Mouse (Mus musculus): ENCODE measurements around the gene Dnajc17. TPM values are rescaled to one million over a fixed set of nuclear protein-coding genes. Genes with fewer than 3 reads are reported as not detected.

Dnajc17 gene
- total and polyA plus RNA-seq, 3 experiments, result 14.7 to 15.8 TPM; not detected in 1

DNA sequence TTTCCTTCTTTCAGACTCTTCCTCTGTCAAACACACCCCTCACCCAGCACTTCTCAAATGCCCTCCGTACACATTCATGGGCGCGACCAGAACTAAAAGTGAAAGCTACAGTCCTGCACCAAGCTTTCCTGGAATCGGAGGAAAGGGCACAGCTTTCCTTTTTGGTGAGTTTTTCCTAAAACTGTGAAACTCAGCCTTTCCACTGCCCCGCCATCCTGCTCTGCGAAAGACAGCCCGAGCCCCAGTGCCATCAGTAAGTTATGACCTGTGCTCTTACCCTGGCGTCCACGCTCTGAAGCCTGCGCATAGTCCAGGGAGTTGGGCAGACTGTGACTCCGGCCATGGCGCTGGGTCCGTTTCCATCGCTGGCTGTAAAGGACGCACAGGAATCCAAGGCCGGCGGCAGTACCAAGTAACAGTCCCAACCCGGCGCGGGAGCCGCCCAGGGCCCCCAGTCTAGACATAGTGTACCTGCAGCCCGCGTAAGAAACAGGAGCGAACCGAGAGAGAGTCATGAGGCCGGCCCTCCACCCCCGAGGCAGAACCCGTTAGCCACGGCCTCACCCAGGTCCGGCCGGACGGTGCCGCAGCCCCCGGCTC is 52.4 kb downstream of the Dnajc17 start:
- Histone ChIP-seq H3K79me2 (ENCODE audit: control insufficient read depth, insufficient read depth, low read length, poor library complexity) (peaks cover 12% of the 10 kb centered on the region), H3K27ac (ENCODE audit: control insufficient read depth, low read depth, low read length) (peak overlapping the region; percentile 81), H3K4me3 (ENCODE audit: control insufficient read depth in 1 of 2, insufficient read depth in 1 of 2, low read depth in 2 of 2, low read length in 2 of 2) (peak overlapping the region; percentile 81 to 92), H3K4me1 (ENCODE audit: control insufficient read depth in 1 of 2, insufficient read depth in 2 of 2, low read length in 2 of 2) (peaks cover 3 to 6% of the 10 kb centered on the region in 2 experiments; a peak in 3 of 4 replicates), H3K36me3 (ENCODE audit: control insufficient read depth in 1 of 2, insufficient read depth in 2 of 2, low read length in 2 of 2) (peaks cover 0 to 16% of the 10 kb centered on the region in 2 experiments; a peak in 3 of 4 replicates), H3K9ac (ENCODE audit: control insufficient read depth, low read depth, low read length, poor library complexity, severe bottlenecking) (peak overlapping the region; percentile 82), H3K27me3 (ENCODE audit: control insufficient read depth in 1 of 2, insufficient read depth in 2 of 2, low read length in 2 of 2) (no peaks in the 10 kb centered on the region), H3K9me3 (replicated peaks; ENCODE audit: insufficient read depth, low read length) (no peaks in the 10 kb centered on the region)
- no peak for DNase-seq (ENCODE audit: low read depth, low spot score)
- TF ChIP-seq POLR2AphosphoS2 (IDR thresholded peaks at IDR 0.05; ENCODE audit: low read length), result no peak

DNA sequence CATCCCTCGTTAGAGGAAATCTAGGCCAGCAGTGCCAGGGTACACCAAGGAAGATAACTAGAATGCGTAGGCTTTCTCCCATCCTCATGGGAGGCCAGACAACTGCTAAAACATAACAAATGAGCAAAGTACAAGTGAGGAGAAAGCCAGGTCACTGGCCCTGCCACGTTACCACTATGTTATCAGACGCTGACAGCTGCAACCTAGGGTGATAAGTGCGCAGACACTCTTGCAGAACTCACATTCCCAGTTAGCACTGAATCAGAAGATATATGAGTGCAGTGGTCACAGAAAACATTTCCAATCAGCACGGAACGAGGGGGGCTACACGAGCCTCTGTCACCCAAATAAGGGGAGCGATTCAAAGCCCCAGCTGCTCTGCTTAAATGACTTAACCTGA is 53.2 kb downstream of the Dnajc17 start:
- H3K27me3 ChIP-seq (ENCODE audit: control insufficient read depth in 1 of 2, insufficient read depth in 2 of 2, low read length in 2 of 2), result no peaks in the 10 kb centered on the region
- H3K4me3 ChIP-seq (ENCODE audit: control insufficient read depth in 1 of 2, insufficient read depth in 1 of 2, low read depth in 2 of 2, low read length in 2 of 2), result peak overlapping the region; percentile 81 to 92
- H3K79me2 ChIP-seq (ENCODE audit: control insufficient read depth, insufficient read depth, low read length, poor library complexity), result peaks cover 12% of the 10 kb centered on the region
- H3K9me3 ChIP-seq (replicated peaks; ENCODE audit: insufficient read depth, low read length), result no peaks in the 10 kb centered on the region
- peaks cover 3 to 6% of the 10 kb centered on the region in 2 experiments; a peak in 3 of 4 replicates for H3K4me1 ChIP-seq (ENCODE audit: control insufficient read depth in 1 of 2, insufficient read depth in 2 of 2, low read length in 2 of 2)
- DNase-seq (ENCODE audit: low read depth, low spot score), result peak; percentile 90
- peak overlapping the region; percentile 81 for H3K27ac ChIP-seq (ENCODE audit: control insufficient read depth, low read depth, low read length)
- H3K36me3 ChIP-seq (ENCODE audit: control insufficient read depth in 1 of 2, insufficient read depth in 2 of 2, low read length in 2 of 2), result peaks cover 0 to 16% of the 10 kb centered on the region in 2 experiments; a peak in 3 of 4 replicates
- peak overlapping the region; percentile 82 for H3K9ac ChIP-seq (ENCODE audit: control insufficient read depth, low read depth, low read length, poor library complexity, severe bottlenecking)
- TF ChIP-seq ZMIZ1 (IDR thresholded peaks at IDR 0.05; ENCODE audit: low read depth, low read length) (no peak), BHLHE40 (IDR thresholded peaks at IDR 0.05; ENCODE audit: borderline replicate concordance, low read depth, low read length) (peak; percentile 91), POLR2AphosphoS5 (IDR thresholded peaks at IDR 0.05; ENCODE audit: borderline replicate concordance, low read depth, low read length) (no peak), MYC (IDR thresholded peaks at IDR 0.05; ENCODE audit: low read depth, low read length) (peak; percentile 92), GATA1 (IDR thresholded peaks at IDR 0.05; ENCODE audit: low read depth, low read length) (peak; percentile 98), USF1 (IDR thresholded peaks at IDR 0.05; ENCODE audit: low read depth, low read length) (peak; percentile 52; the same call in 1 of the 2 replicates), GABPA (IDR thresholded peaks at IDR 0.05; ENCODE audit: low read depth, low read length) (no peak), MAZ (IDR thresholded peaks at IDR 0.05; ENCODE audit: low read depth, low read length) (no peak), ELF1 (IDR thresholded peaks at IDR 0.05; ENCODE audit: low read depth, low read length) (no peak), TBP (IDR thresholded peaks at IDR 0.05; ENCODE audit: low read depth, low read length) (peak; percentile 57; the same call in 1 of the 2 replicates), MAX (IDR thresholded peaks at IDR 0.05; ENCODE audit: low read length) (peak; percentile 86), RAD21 (IDR thresholded peaks at IDR 0.05; ENCODE audit: low read depth, low read length) (no peak), USF2 (IDR thresholded peaks at IDR 0.05; ENCODE audit: borderline replicate concordance in 1 of 2, insufficient read depth in 1 of 2, low read depth in 1 of 2, low read length in 2 of 2) (no peak), UBTF (IDR thresholded peaks at IDR 0.05; ENCODE audit: borderline replicate concordance, insufficient read depth, low read depth, low read length) (no peak), NRF1 (IDR thresholded peaks at IDR 0.05; ENCODE audit: insufficient read depth, low read depth, low read length, poor library complexity, severe bottlenecking) (0 out of 2 replicates have a peak, but pooled peaks have one; percentile 17), JUND (IDR thresholded peaks at IDR 0.05; ENCODE audit: low read depth, low read length) (no peak), ZC3H11A (IDR thresholded peaks at IDR 0.05; ENCODE audit: low read depth, low read length) (0 out of 2 replicates have a peak, but pooled peaks have one; percentile 12), CHD2 (IDR thresholded peaks at IDR 0.05; ENCODE audit: low read length) (no peak), MXI1 (IDR thresholded peaks at IDR 0.05; ENCODE audit: low read depth, low read length) (peak; percentile 92), ZKSCAN1 (IDR thresholded peaks at IDR 0.05; ENCODE audit: low read depth, low read length) (no peak), MYB (IDR thresholded peaks at IDR 0.05; ENCODE audit: low read depth, low read length) (0 out of 2 replicates have a peak, but pooled peaks have one; percentile 24), SIN3A (IDR thresholded peaks at IDR 0.05; ENCODE audit: low read length) (peak; percentile 97), SMC3 (IDR thresholded peaks at IDR 0.05; ENCODE audit: low read depth, low read length) (no peak), HCFC1 (IDR thresholded peaks at IDR 0.05; ENCODE audit: low read depth, low read length) (peak; percentile 61; the same call in 1 of the 2 replicates), CTCF (IDR thresholded peaks at IDR 0.05 in 2 of 3, conservative IDR thresholded peaks at IDR 0.05 in 1 of 3; ENCODE audit: control insufficient read depth in 1 of 3, insufficient read depth in 1 of 3, low read depth in 2 of 3, low read length in 3 of 3, poor library complexity in 1 of 3, severe bottlenecking in 1 of 3) (no peak), MAFK (IDR thresholded peaks at IDR 0.05; ENCODE audit: borderline replicate concordance, low read depth, low read length) (peak; percentile 61; the same call in 1 of the 2 replicates), ETS1 (IDR thresholded peaks at IDR 0.05; ENCODE audit: low read depth, low read length) (peak; percentile 97), RCOR1 (IDR thresholded peaks at IDR 0.05; ENCODE audit: low read depth, low read length) (peak; percentile 85), MEF2A (IDR thresholded peaks at IDR 0.05; ENCODE audit: extremely low read depth, insufficient replicate concordance, low read depth, low read length, poor library complexity, severe bottlenecking) (no peak)

All from MEL (cell line).